Mouse (Mus musculus) layer of hippocampus, adult 11-12 months (tissue): ENCODE data around the gene Plcxd2.
A peak's percentile ranks its signal among the peaks of the same experiment; 100 is the strongest.

Experiments used
- DNase-seq: peaks from one replicate; pipeline ENCODE4 v3.0.0; 2022; ENCODE audit warnings: low spot score

The Plcxd2 gene

DNA sequence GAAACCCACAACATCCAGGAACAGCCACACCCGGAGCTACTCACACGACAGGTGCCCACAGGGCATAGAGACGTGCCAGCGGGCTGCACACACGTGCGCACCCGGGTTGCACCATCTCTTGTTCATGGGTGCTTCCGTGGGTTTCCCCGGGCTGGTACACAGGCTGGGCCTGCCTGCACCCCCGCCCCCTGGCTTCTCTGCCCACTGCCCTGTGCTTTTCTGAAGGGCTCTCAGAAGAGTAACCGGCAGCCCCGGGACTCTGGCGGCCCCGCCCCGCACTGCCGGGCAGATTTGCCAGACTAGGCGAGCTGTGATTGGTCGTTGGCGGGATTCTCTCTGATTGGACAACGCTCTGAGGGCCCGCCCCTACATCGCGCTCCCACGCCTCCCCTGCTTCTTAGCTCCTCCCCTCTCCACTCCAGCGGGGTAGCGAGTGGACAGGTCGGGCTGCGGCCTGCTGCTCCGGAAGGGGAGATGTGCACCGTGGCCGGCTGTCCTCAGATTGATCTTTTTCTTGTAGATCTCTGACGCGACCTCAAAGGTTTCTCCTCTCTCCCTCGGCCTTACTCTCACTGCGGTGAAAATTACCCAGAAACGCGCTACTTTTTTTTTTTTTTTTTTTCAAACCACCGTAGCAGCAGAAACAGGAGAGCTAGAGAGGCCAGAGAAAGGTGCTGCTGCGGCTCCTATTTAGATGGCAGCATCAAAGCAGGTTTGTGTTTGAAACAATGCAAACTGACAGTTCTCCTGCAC, at the start of gene Plcxd2:
Gene Plcxd2, minus strand, starts transcription at position 66 of the 753 bp plus-strand sequence.
- DNase-seq: peak; percentile 95

GRCm38 (mm10) chr16:46046906-46047305, 36.9 kb upstream of the Plcxd2 start:
- DNase-seq: no peak

GRCm38 (mm10) chr16:46036261-46036660, 26.2 kb upstream of the Plcxd2 start:
- DNase-seq: no peak

- no peak for DNase-seq
Observed at GRCm38 (mm10) chr16:46033896-46034295, 23.9 kb upstream of the Plcxd2 start.

DNA sequence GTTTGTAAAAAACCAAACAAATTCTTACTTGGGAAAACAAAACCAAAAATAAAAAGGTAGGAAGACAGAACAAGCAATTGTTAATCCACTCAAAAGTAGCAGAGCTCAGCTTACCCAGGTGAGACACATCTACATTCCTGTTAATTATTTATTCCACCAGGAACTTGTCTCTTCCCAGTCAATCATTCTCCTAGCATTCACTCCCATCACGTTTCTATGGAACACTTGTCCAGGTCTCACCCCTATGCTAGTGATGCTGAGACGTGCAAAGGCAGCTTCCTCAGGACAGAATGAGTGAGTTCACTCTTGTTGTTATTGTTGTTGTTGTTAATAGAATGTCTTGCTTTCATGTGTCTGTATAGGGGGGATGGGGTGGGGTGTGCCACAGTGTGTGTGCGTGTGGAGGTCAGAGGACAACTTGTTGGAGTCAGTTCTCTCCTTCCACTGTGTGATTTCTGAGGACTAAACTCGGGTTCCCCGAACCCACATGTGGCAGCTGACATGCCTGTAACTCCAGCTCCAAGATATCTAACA, 13.0 kb upstream of the Plcxd2 start:
- no peak for DNase-seq

GRCm38 (mm10) chr16:46022189-46022928, 12.3 kb upstream of the Plcxd2 start:
- DNase-seq: peak; percentile 57

DNA sequence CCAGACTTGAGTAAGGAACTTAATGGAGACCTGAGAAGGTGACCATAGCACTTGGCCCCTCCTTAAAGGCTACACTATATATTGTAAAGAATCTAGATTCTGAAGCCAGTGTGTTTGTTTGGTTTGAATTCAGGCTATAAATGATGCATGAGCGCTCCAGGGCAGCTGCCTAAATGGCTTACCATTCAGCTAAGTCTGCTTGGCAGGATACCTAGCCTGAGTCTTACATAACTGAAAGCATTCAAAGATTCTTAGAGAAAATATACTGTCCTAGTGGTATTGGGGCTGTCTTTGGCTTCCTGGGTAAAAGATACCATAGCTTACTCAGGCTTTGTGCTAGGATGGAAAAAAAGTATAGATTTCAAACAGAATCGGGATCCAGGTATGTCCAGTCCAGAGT, 11.3 kb upstream of the Plcxd2 start:
- DNase-seq: no peak

DNA sequence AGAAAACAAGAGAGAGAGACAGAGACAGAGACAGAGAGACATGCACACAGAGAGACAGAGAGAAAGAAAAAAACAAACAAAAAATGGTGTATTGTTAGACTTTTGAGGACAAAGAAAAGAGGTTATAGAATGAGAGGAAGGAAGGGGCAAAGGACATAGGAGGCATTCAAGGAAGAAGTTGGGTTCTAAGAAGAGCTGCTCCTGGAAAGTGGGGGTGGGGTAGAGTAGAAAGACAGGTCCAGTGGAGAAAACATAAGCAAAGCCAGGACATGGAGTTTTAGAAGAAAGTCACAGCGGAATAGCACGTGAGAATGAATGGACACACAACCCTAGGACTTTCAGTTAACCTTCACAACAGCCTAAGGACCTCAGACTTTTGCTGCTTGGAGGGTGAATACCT, 10.4 kb upstream of the Plcxd2 start:
- no peak for DNase-seq

DNA sequence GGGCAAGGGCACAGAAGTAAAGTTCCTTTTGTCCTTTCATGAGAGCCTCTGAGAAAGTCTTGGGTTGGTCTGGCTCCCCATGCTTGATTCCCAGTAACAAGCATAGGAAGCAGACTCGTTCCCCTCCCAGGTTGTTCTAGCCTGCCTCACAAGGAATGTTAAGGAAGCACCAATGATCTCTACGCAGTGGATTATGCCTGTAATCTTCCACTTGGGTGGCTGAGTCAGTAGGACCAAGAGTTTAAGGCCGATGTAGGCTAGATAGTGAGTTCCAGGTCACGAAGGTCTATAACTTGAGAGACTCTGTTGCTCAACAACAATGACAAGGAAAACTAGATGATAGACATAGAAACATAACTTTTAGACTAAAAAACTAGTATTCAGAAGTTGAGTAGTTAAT, 9.8 kb upstream of the Plcxd2 start:
- DNase-seq: no peak

DNA sequence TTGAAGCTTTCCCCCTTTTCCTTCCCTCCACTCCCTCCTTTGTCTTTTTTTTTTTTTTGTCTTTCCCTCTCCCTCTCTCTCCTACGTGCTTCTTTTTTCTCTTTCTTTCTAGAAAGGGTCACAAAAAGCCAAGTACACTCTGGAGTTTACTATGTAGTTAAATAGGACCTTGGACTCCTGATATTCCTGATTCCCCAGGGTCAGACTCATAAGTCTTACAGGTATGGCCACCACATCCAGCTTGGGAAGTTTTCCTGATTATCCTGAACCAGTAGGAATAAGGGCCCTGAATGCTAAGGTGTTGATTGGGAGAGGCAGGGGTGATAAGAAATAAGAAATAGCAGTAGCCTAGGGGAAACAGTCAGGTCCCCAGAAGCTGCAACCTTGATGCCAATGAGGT, 9.3 kb upstream of the Plcxd2 start:
- DNase-seq: no peak

DNA sequence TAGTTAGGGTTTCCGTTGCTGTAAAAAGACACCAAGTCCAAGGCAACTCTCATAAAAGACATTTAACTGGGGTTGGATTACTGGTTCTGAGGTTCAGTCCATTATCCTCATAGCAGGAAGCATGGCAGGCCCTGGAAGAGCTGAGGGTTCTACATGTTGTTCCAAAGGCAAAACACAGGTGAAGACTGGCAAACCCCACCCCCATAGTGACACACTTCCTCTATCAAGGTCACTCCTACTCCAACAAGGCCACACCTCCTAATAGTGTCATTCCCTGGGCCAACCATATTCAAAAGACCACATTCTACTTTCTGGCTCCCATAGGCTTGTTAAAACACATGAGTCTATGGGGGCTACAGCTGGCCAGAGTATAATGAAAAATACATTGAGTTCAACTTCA, 1.7 kb upstream of the Plcxd2 start:
- no peak for DNase-seq

DNA sequence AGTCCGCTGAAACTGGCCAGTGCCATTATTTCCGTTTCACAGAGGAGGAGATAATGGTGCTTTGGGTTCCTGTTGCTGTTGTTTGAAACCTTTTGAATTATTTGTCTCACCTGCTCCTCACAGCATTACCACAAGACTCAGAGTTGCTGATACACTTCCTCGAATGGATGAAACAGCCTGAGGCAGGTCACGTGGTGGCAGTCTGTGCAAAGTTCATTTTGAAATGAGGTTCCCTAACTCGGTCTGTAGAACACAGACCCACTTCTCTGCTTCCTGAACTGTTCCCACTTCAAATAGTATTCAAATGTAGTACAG, 845 bp upstream of the Plcxd2 start:
- no peak for DNase-seq

GRCm38 (mm10) chr16:46009717-46010116, 301 bp downstream of the Plcxd2 start:
- no peak for DNase-seq

DNA sequence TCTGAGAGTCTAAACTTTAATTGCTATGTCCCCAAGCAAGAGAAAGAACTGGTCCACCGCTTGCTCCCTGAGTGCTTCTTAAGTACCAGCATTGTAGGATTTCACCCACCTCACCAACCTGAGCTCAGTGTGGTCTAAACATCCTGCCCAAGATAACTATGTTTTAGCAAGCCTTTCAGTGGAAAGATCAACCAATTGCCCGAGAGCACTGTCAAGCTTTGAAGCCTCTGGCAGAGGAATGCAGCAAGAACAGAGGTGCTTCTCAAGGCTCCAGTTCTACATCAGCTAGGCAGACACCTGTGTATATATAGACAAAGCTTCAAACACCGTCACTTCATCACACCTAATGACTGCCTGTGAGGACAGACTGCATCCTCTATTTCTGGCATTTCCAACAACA, 1.3 kb downstream of the Plcxd2 start:
- DNase-seq: no peak

DNA sequence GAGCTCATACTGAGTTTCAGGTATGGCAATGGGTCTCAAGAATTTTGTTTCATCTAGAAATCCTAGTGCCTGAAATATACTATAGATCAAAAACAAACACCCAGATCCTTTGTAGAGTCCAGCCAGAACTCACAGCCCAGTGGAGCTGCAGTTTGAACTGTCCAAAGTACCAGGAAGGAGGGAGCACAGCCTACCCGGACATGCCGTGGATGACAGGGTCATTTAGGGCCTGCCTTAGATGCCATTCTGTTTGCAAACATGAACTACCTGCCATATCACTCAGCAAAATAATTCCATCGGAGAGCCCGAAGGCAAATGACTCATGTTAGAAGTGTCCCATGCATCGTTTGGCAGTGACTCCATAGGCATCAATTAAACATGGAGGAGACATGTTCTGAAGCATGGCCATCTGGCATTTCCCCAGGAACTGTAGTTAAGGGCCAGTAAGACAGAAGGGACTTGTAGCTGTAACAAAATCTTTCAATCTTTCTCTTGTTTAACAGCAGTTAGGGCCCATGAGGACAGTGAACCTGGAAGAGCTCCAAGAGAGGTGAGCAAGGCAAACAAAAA, 1.9 kb downstream of the Plcxd2 start:
- DNase-seq: no peak

DNA sequence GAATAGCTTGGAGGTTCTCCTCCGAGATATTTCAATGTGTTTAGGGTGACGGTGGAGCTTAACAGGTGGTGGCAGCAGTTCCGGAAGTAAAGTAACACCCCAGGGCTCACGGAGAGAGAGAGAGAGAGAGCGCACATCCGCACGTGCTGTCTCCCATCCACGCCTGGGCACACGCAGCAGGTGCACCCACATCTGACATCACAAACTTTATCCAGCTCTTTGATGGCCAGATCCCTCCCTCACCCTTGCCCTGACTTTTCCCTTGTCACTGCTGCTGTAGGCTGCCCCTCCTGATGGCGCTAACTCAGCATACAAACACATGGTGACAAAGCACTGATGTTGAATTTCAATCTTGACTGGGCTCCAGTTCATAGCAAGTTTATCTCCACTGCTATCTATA, 3.8 kb downstream of the Plcxd2 start:
- DNase-seq: no peak

GRCm38 (mm10) chr16:46001550-46002166, 8.4 kb downstream of the Plcxd2 start:
- no peak for DNase-seq

DNA sequence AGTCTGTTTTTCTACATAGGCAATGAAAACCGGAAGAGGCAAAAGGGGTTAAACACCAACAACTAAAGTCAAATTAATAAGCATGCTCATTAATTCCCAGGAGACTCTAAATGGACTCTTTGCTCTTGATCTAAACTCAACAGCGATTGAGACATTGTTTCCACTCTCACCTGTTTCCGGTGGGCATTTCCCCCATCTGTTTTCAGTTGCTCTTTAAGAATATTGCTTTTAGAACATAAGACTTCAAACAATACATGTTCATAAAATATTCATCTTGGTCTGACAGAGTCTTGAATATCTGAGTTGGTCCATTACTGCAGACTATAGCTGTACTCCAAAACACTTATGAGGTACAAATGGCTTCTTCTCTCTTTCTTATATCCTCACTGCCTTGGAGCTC, 9.0 kb downstream of the Plcxd2 start:
- DNase-seq: no peak

GRCm38 (mm10) chr16:45999374-46000191, 10.4 kb downstream of the Plcxd2 start:
- DNase-seq: no peak

DNA sequence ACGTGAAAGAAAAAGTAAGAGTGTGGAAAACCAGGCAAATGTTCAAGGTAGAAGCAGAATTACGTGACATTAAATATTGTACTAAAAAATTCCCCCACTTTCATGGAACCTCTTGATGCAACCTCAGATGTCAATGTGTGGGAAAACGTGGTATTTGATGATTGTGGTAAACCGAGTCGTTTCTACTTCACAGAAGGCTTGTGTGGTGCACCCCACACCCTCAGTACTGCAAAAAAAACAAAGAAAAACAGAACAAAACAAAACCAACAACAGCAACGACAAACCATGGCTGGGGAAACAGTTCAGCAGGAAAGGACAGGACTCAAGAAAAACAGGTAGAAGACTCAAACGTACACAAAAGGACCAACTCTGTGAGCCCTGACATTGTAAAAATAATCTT, 11.8 kb downstream of the Plcxd2 start:
- DNase-seq: no peak

GRCm38 (mm10) chr16:45990901-45991676, 18.9 kb downstream of the Plcxd2 start:
- DNase-seq: no peak
